Mouse (Mus musculus) hindbrain, embryonic 14.5 days (tissue): ENCODE measurements around the gene Tcea3. TPM values are rescaled to one million over a fixed set of nuclear protein-coding genes. Genes with fewer than 3 reads are reported as not detected.

Experiments used
- ATAC-seq: fragments of 200-750 bp; cut with Nextera tagmentation; 2 replicates; pipeline ENCODE4 v1.8.0; 2017; ENCODE audit warnings: moderate number of reproducible peaks, mild to moderate bottlenecking, moderate TSS enrichment, moderate library complexity; ENCODE audit not compliant: low FRiP score
- DNase-seq: peaks from one replicate; pipeline ENCODE4 v3.0.0-alpha.2; 2015; ENCODE audit warnings: low spot score
- H3K27ac ChIP-seq: fragments of 300-500 bp; sonication (generic); 2 replicates; pipeline ENCODE4 v1.5.1; 2014; ENCODE audit warnings: mild to moderate bottlenecking, moderate library complexity
- H3K27me3 ChIP-seq: fragments of 300-500 bp; sonication (generic); 2 replicates; pipeline ENCODE4 v1.6.1; 2014; ENCODE audit warnings: mild to moderate bottlenecking, low read length, mixed read lengths; ENCODE audit not compliant: control insufficient read depth, insufficient read depth
- H3K36me3 ChIP-seq: fragments of 300-500 bp; sonication (generic); replicated peaks from 2 replicates; pipeline ENCODE4 v1.6.1; 2014; ENCODE audit not compliant: control insufficient read depth, insufficient read depth
- H3K4me1 ChIP-seq: fragments of 300-500 bp; sonication (generic); replicated peaks from 2 replicates; pipeline ENCODE4 v1.6.1; 2014; ENCODE audit warnings: antibody characterized with exemption, low read length, mixed read lengths; ENCODE audit not compliant: control insufficient read depth, insufficient read depth
- H3K4me2 ChIP-seq: fragments of 300-500 bp; sonication (generic); replicated peaks from 2 replicates; pipeline ENCODE4 v1.6.1; 2014; ENCODE audit warnings: mild to moderate bottlenecking, moderate library complexity
- H3K4me3 ChIP-seq: fragments of 300-500 bp; sonication (generic); replicated peaks from 2 replicates; pipeline ENCODE4 v1.5.1; 2014; ENCODE audit warnings: mild to moderate bottlenecking, low read length
- H3K9ac ChIP-seq: fragments of 300-500 bp; sonication (generic); 2 replicates; pipeline ENCODE4 v1.6.1; 2014
- H3K9me3 ChIP-seq: fragments of 300-500 bp; sonication (generic); 2 replicates; pipeline ENCODE4 v1.6.1; 2016; ENCODE audit warnings: low read length; ENCODE audit not compliant: control insufficient read depth
- WGBS: fragments of 180-500 bp; shearing (Covaris S2); extraction: QIAGEN DNeasy Blood & Tissue Kit; methylation state at CpG from one replicate; pipeline ENCODE4 v1.1.7; 2014; 5-methylcytosine and 5-hydroxymethylcytosine counted together
- polyA plus RNA-seq: library from polyadenylated mRNA; unstranded; fragments of >200 nt; fragmentation: Nextera tagmentation; extraction: Ambion mirVana; gene quantifications from 2 replicates; pipeline ENCODE4 v1.2.1, GENCODE M21; 2014

Tcea3 gene
- polyA plus RNA-seq, 1 experiment from 2014 or later: 2.0 TPM

GRCm38 (mm10) chr4:136302462-136302861 lies 54.9 kb downstream of the Tcea3 start:
- Histone ChIP-seq H3K9me3 (no peaks in the 10 kb centered on the region), H3K9ac (no peak overlapping the region), H3K27ac (no peak overlapping the region), H3K4me1 (no peaks in the 10 kb centered on the region), H3K4me2 (no peak overlapping the region), H3K27me3 (no peaks in the 10 kb centered on the region), H3K36me3 (no peaks in the 10 kb centered on the region), H3K4me3 (no peak overlapping the region)
- 83% methylated on average over 4 of the region's 4 CpGs for WGBS
- ATAC-seq: no peak
- no peak for DNase-seq

- Histone ChIP-seq H3K4me3 (no peak overlapping the region), H3K36me3 (no peaks in the 10 kb centered on the region), H3K9me3 (no peaks in the 10 kb centered on the region), H3K4me2 (no peak overlapping the region), H3K9ac (no peak overlapping the region), H3K27ac (no peak overlapping the region), H3K4me1 (no peaks in the 10 kb centered on the region), H3K27me3 (no peaks in the 10 kb centered on the region)
- ATAC-seq (no peak), DNase-seq (no peak)
- WGBS: 57% methylated on average over 2 of the region's 2 CpGs
Measured at GRCm38 (mm10) chr4:136304181-136304580, 56.7 kb downstream of the Tcea3 start.

- H3K4me2 ChIP-seq: no peak overlapping the region
- H3K9ac ChIP-seq: no peak overlapping the region
- WGBS: 61% methylated on average over 2 of the region's 2 CpGs
- no peak for ATAC-seq
- peaks cover 23% of the 10 kb centered on the region for H3K4me1 ChIP-seq
- no peak overlapping the region for H3K4me3 ChIP-seq
- DNase-seq: no peak
- H3K27me3 ChIP-seq: no peaks in the 10 kb centered on the region
- no peak overlapping the region for H3K27ac ChIP-seq
- H3K9me3 ChIP-seq: no peaks in the 10 kb centered on the region
- H3K36me3 ChIP-seq: no peaks in the 10 kb centered on the region
Measured at GRCm38 (mm10) chr4:136308355-136308754, 60.8 kb downstream of the Tcea3 start.

- Histone ChIP-seq H3K36me3 (no peaks in the 10 kb centered on the region), H3K4me1 (peaks cover 36% of the 10 kb centered on the region), H3K4me2 (peak overlapping the region; percentile 63), H3K27ac (peak overlapping the region; percentile 97), H3K9me3 (no peaks in the 10 kb centered on the region), H3K9ac (peak overlapping the region; percentile 68), H3K27me3 (no peaks in the 10 kb centered on the region), H3K4me3 (peak overlapping the region; percentile 100)
- WGBS: 8% methylated on average over 11 of the region's 11 CpGs
- DNase-seq (no peak), ATAC-seq (no peak)
Measured at GRCm38 (mm10) chr4:136309780-136310179, 62.3 kb downstream of the Tcea3 start.

- H3K9ac ChIP-seq: peak within 1 kb of the TSS; percentile 99
- H3K4me1 ChIP-seq: peaks cover 41% of the 10 kb centered on the region
- ATAC-seq (peak; percentile 100), DNase-seq (peak; percentile 99)
- peak within 1 kb of the TSS; percentile 100 for H3K4me3 ChIP-seq
- no peaks in the 10 kb centered on the region for H3K9me3 ChIP-seq
- H3K27me3 ChIP-seq: no peaks in the 10 kb centered on the region
- peak within 1 kb of the TSS; percentile 97 for H3K27ac ChIP-seq
- no peaks in the 10 kb centered on the region for H3K36me3 ChIP-seq
- 1% methylated on average over 61 of the region's 65 CpGs for WGBS
- peak within 1 kb of the TSS; percentile 92 for H3K4me2 ChIP-seq
Measured at GRCm38 (mm10) chr4:136310229-136311041, 62.9 kb downstream of the Tcea3 start, which contains the start of gene Hnrnpr. Gene Hnrnpr (plus strand): TSS chr4:136310942.

GRCm38 (mm10) chr4:136311042-136311999 lies 63.8 kb downstream of the Tcea3 start:
- ATAC-seq (no peak), DNase-seq (no peak)
- Histone ChIP-seq H3K27ac (peak overlapping the region; percentile 97), H3K4me1 (peaks cover 41% of the 10 kb centered on the region), H3K4me2 (peak overlapping the region; percentile 92), H3K36me3 (peaks cover 2% of the 10 kb centered on the region), H3K27me3 (no peaks in the 10 kb centered on the region), H3K9me3 (no peaks in the 10 kb centered on the region), H3K9ac (peak overlapping the region; percentile 99), H3K4me3 (peak overlapping the region; percentile 100)
- under 1% methylated on average over 65 of the region's 81 CpGs for WGBS

- no peak overlapping the region for H3K27ac ChIP-seq
- H3K36me3 ChIP-seq: peaks cover 14% of the 10 kb centered on the region
- no peaks in the 10 kb centered on the region for H3K27me3 ChIP-seq
- 25% methylated on average over 4 of the region's 4 CpGs for WGBS
- peak overlapping the region; percentile 92 for H3K4me2 ChIP-seq
- DNase-seq (no peak), ATAC-seq (no peak)
- peak overlapping the region; percentile 99 for H3K9ac ChIP-seq
- H3K4me1 ChIP-seq: peaks cover 41% of the 10 kb centered on the region
- peak overlapping the region; percentile 100 for H3K4me3 ChIP-seq
- no peaks in the 10 kb centered on the region for H3K9me3 ChIP-seq
Measured at GRCm38 (mm10) chr4:136312616-136313015, 65.1 kb downstream of the Tcea3 start.

GRCm38 (mm10) chr4:136317667-136318066 lies 70.1 kb downstream of the Tcea3 start:
- H3K27ac ChIP-seq: no peak overlapping the region
- no peaks in the 10 kb centered on the region for H3K9me3 ChIP-seq
- H3K36me3 ChIP-seq: peaks cover 64% of the 10 kb centered on the region
- H3K4me2 ChIP-seq: no peak overlapping the region
- 78% methylated on average over 4 of the region's 4 CpGs for WGBS
- peaks cover 25% of the 10 kb centered on the region for H3K4me1 ChIP-seq
- DNase-seq: no peak
- no peak overlapping the region for H3K4me3 ChIP-seq
- no peaks in the 10 kb centered on the region for H3K27me3 ChIP-seq
- H3K9ac ChIP-seq: no peak overlapping the region
- ATAC-seq: no peak

GRCm38 (mm10) chr4:136320016-136320415 lies 72.5 kb downstream of the Tcea3 start:
- WGBS: 87% methylated on average over 4 of the region's 4 CpGs
- no peak overlapping the region for H3K4me3 ChIP-seq
- peaks cover 3% of the 10 kb centered on the region; the same call in 1 of the 2 replicates for H3K4me1 ChIP-seq
- H3K27me3 ChIP-seq: no peaks in the 10 kb centered on the region
- DNase-seq (no peak), ATAC-seq (no peak)
- H3K9me3 ChIP-seq: no peaks in the 10 kb centered on the region
- H3K27ac ChIP-seq: no peak overlapping the region
- H3K36me3 ChIP-seq: peaks cover 77% of the 10 kb centered on the region
- no peak overlapping the region for H3K4me2 ChIP-seq
- no peak overlapping the region for H3K9ac ChIP-seq
